Mouse (Mus musculus): ENCODE measurements around the gene Lsp1.

- TF ChIP-seq TAL1 (conservative IDR thresholded peaks at IDR 0.05; ENCODE audit: low read depth, low read length) (no peak), CTCF (IDR thresholded peaks at IDR 0.05; ENCODE audit: low read depth, low read length) (no peak), POLR2AphosphoS5 (IDR thresholded peaks at IDR 0.05; ENCODE audit: insufficient replicate concordance, low read depth, low read length) (no peak), GATA1 (IDR thresholded peaks at IDR 0.05; ENCODE audit: borderline replicate concordance, low read length) (no peak), GATA2 (IDR thresholded peaks at IDR 0.05; ENCODE audit: borderline replicate concordance, low read depth, low read length) (no peak)
Observed at GRCm38 (mm10) chr7:142516221-142516978, 55.8 kb downstream of the Lsp1 start.

Data from G1E (cell line).